Mouse (Mus musculus): ENCODE results near the gene Gale.
"Not testable (repeated sequence)": the region's sequence is repeated elsewhere in the genome, so short reads cannot be mapped to it uniquely, and the experiment has no call there.

Gale gene

DNA sequence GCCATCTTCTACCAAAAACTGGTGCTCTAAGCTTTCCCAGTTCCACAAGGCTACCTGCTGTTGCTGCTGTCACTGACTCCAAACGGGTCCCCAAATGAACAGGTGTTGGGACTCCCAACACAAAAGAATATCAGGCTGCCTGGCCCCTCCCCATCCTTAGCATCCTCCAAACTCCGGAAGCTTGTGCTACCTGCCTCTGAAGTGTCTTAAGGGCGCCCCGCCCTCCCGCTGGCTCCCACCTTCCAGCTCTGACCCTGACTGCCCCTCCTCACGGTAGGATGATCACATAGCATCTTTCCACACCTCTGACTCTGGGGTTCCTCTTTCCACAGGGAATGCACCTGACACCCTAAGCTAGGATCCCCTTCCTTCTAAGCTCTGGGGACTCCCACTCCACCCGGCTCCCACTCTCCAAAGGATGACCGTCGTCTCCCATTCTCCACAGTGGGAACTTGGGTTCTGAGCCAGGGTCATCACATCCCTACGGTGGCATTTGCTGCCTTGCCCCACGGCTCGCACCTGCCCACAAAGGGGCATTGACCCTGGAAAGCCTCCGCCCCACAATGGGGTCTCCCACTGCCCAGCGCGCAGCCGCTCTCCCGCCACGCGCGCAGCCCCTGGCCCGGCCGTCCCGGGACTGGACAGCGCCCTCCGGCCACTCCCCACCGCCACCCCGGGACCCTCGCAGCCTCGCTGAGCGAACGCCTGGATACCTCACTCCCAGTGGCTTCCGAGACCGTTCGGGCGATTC lies 8.5 kb downstream of the Gale start:
- DNase-seq, result no peak

- DNase-seq, result peak; percentile 90
These were observed 9.0 kb downstream of the Gale start, which contains the start of gene Lypla2 for GRCm38 (mm10) chr4:135972556-135972906. Gene Lypla2 (minus strand): TSS chr4:135972626.

GRCm38 (mm10) chr4:135972911-135973811 lies 9.6 kb downstream of the Gale start:
- no peak for DNase-seq

DNA sequence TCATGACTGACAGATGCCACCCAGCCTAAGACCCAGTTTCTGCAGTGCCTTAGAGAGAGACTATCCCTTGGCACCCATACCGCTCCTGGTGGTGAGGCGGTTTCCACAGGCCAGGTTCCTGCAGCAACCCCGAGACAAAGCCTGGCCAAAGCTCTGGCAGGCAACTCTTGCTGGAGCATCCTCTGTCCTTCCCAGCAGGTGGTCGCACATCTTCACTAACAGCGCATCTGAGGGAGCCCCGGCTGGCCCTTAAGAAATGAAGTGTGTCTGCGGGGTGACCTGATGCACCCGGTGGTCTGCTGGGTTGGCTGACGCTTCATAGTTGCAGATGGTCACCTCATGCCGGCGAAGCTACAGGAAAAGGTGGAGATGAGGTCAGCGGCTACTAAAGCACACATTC lies 12.6 kb downstream of the Gale start:
- DNase-seq, result no peak

- DNase-seq, result not testable (repeated sequence)
These were observed 16.7 kb downstream of the Gale start for GRCm38 (mm10) chr4:135980223-135980622.

- peak; percentile 91 for DNase-seq
These were observed 18.1 kb downstream of the Gale start for GRCm38 (mm10) chr4:135981524-135982063.

DNA sequence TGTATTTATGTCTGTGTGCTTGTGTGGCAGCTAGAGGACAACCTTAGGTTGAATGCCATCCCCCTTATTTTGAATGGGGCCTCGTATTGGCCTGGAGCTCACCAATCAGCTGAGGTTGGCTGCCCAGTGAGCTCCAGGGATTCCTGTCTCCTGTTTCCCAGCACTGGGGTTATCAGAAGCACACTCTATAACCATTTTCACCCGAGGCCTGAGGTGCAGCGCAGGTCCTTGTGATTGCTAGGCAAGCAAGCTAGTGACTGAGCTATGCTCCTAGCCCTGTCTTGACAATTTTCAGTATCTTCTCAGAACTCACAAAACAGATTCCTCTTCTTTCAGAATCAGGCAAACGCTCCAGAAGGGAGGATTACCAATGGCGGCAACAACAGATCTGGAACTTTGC lies 21.0 kb downstream of the Gale start:
- no peak for DNase-seq

GRCm38 (mm10) chr4:135985193-135985592 lies 21.7 kb downstream of the Gale start:
- DNase-seq, result no peak

DNA sequence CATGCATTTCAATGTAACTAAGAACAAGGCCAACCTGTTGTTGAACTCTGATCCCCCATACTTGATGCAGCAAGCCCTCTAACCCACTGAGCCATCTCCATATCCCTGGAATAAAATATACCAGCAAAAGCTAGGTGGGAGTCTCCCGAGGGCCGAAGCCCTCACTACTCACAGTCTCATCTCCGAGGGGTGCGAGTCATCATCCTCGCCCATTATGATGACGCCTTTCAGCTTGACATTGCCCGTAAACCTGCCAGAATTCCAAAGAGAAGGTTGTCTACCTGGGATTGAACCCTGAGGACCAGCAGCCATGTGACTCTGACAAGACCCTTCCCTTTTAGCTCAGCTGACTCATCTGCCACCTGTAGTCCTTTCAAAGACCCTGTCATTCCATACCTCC lies 22.2 kb downstream of the Gale start:
- no peak for DNase-seq

DNA sequence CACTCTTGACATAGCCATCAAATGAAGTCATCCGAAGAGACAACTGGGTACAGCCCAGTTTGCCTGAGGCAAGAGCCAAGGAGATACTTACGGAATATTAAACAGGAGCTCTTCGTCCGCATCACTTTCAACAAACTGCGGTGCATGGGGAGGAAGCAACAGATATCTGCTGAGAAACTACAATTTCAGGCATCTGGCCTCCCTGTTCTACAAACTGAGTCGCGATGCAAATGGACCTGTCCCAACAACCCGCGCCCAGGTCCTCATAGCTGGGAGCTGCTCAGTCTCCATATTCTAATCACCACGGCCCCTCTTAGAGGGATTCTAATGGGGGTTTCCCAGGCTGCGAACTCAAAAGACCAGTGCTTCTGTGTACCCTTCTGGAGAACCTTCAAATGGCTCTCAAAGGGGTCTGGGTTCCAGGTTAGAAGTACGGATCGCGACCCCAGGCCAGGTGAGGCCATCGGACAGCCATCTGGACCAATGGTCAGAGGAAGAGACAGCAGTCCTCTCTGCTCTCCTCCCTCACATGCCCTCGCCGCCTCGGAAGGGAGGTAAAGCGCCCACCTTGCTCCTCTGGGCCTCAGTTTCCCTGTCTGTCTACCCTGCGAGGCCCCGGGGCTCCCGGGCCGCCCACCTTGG lies 22.9 kb downstream of the Gale start:
- no peak for DNase-seq

GRCm38 (mm10) chr4:135986943-135987710 lies 23.6 kb downstream of the Gale start, which contains the start of gene Pithd1:
Gene Pithd1 (minus strand): TSS chr4:135987264.
- peak; percentile 92 for DNase-seq

GRCm38 (mm10) chr4:135987714-135988113 lies 24.2 kb downstream of the Gale start:
- DNase-seq, result no peak

DNA sequence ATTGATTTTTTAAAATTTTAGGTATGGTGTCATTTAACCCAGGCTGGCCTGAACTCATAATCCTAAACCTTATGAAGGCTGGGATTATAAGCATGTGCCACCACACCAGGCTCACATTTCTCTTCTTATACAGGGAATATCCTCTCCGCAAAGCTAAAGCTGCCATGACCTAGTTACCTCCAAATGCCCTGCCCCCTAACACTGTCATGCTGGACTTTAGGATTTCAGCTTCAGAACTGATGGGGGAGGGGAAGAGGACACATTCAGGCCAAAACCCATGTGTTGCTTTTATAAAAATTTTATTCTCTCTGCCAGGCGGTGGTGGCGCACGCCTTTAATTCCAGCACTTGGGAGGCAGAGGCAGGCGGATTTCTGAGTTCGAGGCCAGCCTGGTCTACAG lies 30.4 kb downstream of the Gale start:
- DNase-seq, result no peak

DNA sequence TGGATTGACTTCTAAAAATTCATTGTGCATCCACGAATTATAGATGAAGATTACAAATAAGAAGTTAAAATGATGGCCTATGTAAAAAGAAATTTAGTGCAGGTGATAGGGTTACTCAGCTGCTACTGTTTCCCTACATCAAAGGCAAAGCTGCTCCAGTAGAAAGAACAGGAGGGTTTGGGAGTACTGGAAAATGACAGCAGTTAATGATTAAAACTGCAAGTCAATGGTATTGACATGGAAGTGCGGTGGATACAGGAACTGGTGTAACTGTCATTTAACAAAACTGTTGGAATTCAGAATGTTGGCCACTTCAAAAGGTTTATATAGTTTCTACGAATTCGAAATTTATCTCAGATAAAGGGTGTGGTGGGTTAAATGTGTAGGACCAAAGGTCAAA lies 31.6 kb downstream of the Gale start:
- DNase-seq, result no peak

DNA sequence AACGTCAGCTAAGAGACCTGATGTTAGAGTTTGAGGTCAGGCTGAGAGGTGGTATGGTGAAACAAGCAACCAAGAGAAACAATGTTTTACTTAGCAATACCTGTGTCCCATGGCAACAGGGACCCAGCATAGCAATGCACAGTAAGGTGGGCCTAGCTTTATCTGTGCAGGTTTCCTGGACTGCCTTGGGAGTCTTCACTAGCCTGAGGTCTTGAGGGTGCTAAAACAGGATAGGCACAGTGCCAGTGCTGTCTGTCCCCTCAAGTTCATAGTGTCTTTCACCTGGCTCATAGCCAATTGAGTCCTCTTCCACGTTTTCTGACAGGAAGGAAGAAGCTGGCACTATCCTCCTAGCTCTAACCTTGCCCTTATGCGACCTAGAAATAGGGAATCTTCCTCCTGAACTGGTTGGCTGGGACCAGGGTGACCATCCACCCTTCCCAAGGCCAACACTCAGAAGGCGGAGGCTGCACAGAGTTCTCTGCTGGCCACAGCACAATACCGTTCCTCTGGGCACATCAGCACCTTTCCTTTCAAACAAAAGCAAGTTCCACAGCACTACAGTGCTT lies 40.7 kb downstream of the Gale start:
- no peak for DNase-seq

GRCm38 (mm10) chr4:136004921-136005320 lies 41.4 kb downstream of the Gale start:
- no peak for DNase-seq

DNA sequence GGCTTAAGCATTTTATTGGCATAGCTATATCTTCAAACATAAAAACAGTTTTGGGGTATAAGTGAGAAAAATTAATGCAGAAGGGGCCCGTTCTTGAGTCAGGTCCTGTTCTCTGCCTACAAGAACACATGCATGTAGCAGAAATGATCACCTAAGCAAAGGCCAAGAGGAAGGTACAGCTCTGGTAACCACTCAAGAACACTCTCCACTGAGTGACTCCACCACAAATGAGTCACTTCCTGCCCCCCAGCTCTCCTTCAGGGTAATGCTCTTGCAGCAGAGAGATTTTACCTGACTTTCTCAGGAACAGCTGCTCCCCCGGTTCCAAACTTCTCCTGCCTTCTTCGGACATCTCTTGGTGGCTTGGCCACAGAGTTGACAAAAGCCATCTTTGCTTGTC lies 43.3 kb downstream of the Gale start:
- no peak for DNase-seq

GRCm38 (mm10) chr4:136008782-136009447 lies 45.4 kb downstream of the Gale start:
- no peak for DNase-seq

GRCm38 (mm10) chr4:136010586-136010985 lies 47.1 kb downstream of the Gale start:
- DNase-seq, result no peak

DNA sequence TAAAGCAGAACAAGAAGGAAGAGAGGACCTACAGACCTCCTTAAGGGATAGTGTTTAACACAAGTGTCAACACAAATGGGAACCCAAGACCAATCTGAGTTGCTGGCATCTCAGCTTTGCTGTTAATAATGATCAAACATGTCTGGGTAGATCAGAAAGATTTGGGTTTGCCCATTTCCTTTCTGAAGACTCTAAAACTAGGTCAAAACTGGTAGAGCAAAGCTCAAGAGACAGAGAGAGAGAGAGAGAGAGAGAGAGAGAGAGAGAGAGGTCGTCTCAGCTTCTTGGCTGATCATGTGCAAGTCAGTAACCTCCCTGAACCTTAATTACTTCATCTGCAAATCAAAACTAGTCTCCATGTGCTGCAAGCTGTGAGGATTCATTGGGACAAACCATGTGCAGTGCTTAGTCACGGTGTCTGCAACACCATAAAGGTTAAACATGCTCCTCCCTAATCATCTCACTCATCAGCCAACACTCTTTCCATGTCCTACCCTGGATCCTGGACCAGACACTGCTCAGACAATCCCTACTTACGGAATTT lies 52.6 kb downstream of the Gale start:
- no peak for DNase-seq

Measured in layer of hippocampus, adult 9-11 months (tissue).